Mouse (Mus musculus): ENCODE results near the gene Zfp358. TPM values are rescaled to one million over a fixed set of nuclear protein-coding genes. Genes with fewer than 3 reads are reported as not detected.
A peak's percentile ranks its signal among the peaks of the same experiment; 100 is the strongest.

Zfp358 gene
- polyA plus RNA-seq, 1 experiment from 2014 or later = 18.1 TPM

- no peak overlapping the region for H3K9ac ChIP-seq (ENCODE audit: low read depth, low read length)
- no peak overlapping the region for H3K4me2 ChIP-seq (replicated peaks; ENCODE audit: low read depth)
- peaks cover 6% of the 10 kb centered on the region; the same call in 1 of the 2 replicates for H3K27me3 ChIP-seq (replicated peaks; ENCODE audit: control insufficient read depth, insufficient read depth, low read length)
- ATAC-seq = no peak
- WGBS = 64% methylated on average over 4 of the region's 4 CpGs
- no peak overlapping the region for H3K4me3 ChIP-seq (ENCODE audit: low read depth, low read length)
- H3K36me3 ChIP-seq (ENCODE audit: control insufficient read depth, insufficient read depth) = no peaks in the 10 kb centered on the region
- no peak for TF ChIP-seq CTCF (IDR thresholded peaks at IDR 0.05; ENCODE audit: low read depth)
- no peak overlapping the region for H3K27ac ChIP-seq (ENCODE audit: low read depth, low read length)
- no peaks in the 10 kb centered on the region for H3K4me1 ChIP-seq (replicated peaks; ENCODE audit: control insufficient read depth, insufficient read depth, low read length)
- H3K9me3 ChIP-seq (ENCODE audit: control insufficient read depth) = no peaks in the 10 kb centered on the region
These were observed 12.6 kb upstream of the Zfp358 start for GRCm38 (mm10) chr8:3480221-3480785.

GRCm38 (mm10) chr8:3481605-3482004 lies 11.3 kb upstream of the Zfp358 start:
- TF ChIP-seq CTCF (IDR thresholded peaks at IDR 0.05; ENCODE audit: low read depth) = no peak
- WGBS = 60% methylated on average over 5 of the region's 5 CpGs
- Histone ChIP-seq H3K9ac (ENCODE audit: low read depth, low read length) (no peak overlapping the region), H3K27me3 (replicated peaks; ENCODE audit: control insufficient read depth, insufficient read depth, low read length) (no peaks in the 10 kb centered on the region), H3K4me1 (replicated peaks; ENCODE audit: control insufficient read depth, insufficient read depth, low read length) (no peaks in the 10 kb centered on the region), H3K27ac (ENCODE audit: low read depth, low read length) (no peak overlapping the region), H3K4me2 (replicated peaks; ENCODE audit: low read depth) (no peak overlapping the region), H3K36me3 (ENCODE audit: control insufficient read depth, insufficient read depth) (no peaks in the 10 kb centered on the region), H3K9me3 (ENCODE audit: control insufficient read depth) (no peaks in the 10 kb centered on the region), H3K4me3 (ENCODE audit: low read depth, low read length) (no peak overlapping the region)
- peak; percentile 28; the same call in 1 of the 2 replicates for ATAC-seq

- TF ChIP-seq CTCF (IDR thresholded peaks at IDR 0.05; ENCODE audit: low read depth) = no peak
- Histone ChIP-seq H3K27ac (ENCODE audit: low read depth, low read length) (no peak overlapping the region), H3K4me3 (ENCODE audit: low read depth, low read length) (no peak overlapping the region), H3K27me3 (replicated peaks; ENCODE audit: control insufficient read depth, insufficient read depth, low read length) (no peaks in the 10 kb centered on the region), H3K4me1 (replicated peaks; ENCODE audit: control insufficient read depth, insufficient read depth, low read length) (no peaks in the 10 kb centered on the region), H3K9ac (ENCODE audit: low read depth, low read length) (no peak overlapping the region), H3K9me3 (ENCODE audit: control insufficient read depth) (no peaks in the 10 kb centered on the region), H3K36me3 (ENCODE audit: control insufficient read depth, insufficient read depth) (no peaks in the 10 kb centered on the region), H3K4me2 (replicated peaks; ENCODE audit: low read depth) (no peak overlapping the region)
- ATAC-seq = no peak
- WGBS = 80% methylated on average over 22 of the region's 22 CpGs
These were observed 10.6 kb upstream of the Zfp358 start for GRCm38 (mm10) chr8:3482240-3482740.

GRCm38 (mm10) chr8:3483546-3483945 lies 9.4 kb upstream of the Zfp358 start:
- Histone ChIP-seq H3K9ac (ENCODE audit: low read depth, low read length) (no peak overlapping the region), H3K4me3 (ENCODE audit: low read depth, low read length) (no peak overlapping the region), H3K9me3 (ENCODE audit: control insufficient read depth) (no peaks in the 10 kb centered on the region), H3K27me3 (replicated peaks; ENCODE audit: control insufficient read depth, insufficient read depth, low read length) (no peaks in the 10 kb centered on the region), H3K36me3 (ENCODE audit: control insufficient read depth, insufficient read depth) (no peaks in the 10 kb centered on the region), H3K4me2 (replicated peaks; ENCODE audit: low read depth) (no peak overlapping the region), H3K4me1 (replicated peaks; ENCODE audit: control insufficient read depth, insufficient read depth, low read length) (no peaks in the 10 kb centered on the region), H3K27ac (ENCODE audit: low read depth, low read length) (no peak overlapping the region)
- ATAC-seq = no peak
- 81% methylated on average over 7 of the region's 7 CpGs for WGBS
- no peak for TF ChIP-seq CTCF (IDR thresholded peaks at IDR 0.05; ENCODE audit: low read depth)

- no peak for ATAC-seq
These were observed 7.7 kb upstream of the Zfp358 start for GRCm38 (mm10) chr8:3485192-3485591.

GRCm38 (mm10) chr8:3493845-3494208 lies 889 bp downstream of the Zfp358 start:
- no peak for ATAC-seq

More at GRCm38 (mm10) chr8:3485192-3485591, 7.7 kb upstream of the Zfp358 start:
- Histone ChIP-seq H3K4me1 (replicated peaks; ENCODE audit: control insufficient read depth, insufficient read depth, low read length) (no peaks in the 10 kb centered on the region), H3K4me3 (ENCODE audit: low read depth, low read length) (no peak overlapping the region), H3K36me3 (ENCODE audit: control insufficient read depth, insufficient read depth) (no peaks in the 10 kb centered on the region), H3K9ac (ENCODE audit: low read depth, low read length) (no peak overlapping the region), H3K9me3 (ENCODE audit: control insufficient read depth) (no peaks in the 10 kb centered on the region), H3K27ac (ENCODE audit: low read depth, low read length) (no peak overlapping the region), H3K27me3 (replicated peaks; ENCODE audit: control insufficient read depth, insufficient read depth, low read length) (no peaks in the 10 kb centered on the region), H3K4me2 (replicated peaks; ENCODE audit: low read depth) (no peak overlapping the region)
- TF ChIP-seq CTCF (IDR thresholded peaks at IDR 0.05; ENCODE audit: low read depth) = no peak
- 32% methylated on average over 5 of the region's 5 CpGs for WGBS

More at GRCm38 (mm10) chr8:3493845-3494208, 889 bp downstream of the Zfp358 start:
- Histone ChIP-seq H3K36me3 (ENCODE audit: control insufficient read depth, insufficient read depth) (peaks cover 18% of the 10 kb centered on the region), H3K27ac (ENCODE audit: low read depth, low read length) (no peak overlapping the region), H3K4me1 (replicated peaks; ENCODE audit: control insufficient read depth, insufficient read depth, low read length) (peaks cover 4% of the 10 kb centered on the region; the same call in 1 of the 2 replicates), H3K4me2 (replicated peaks; ENCODE audit: low read depth) (peak overlapping the region; percentile 86), H3K9ac (ENCODE audit: low read depth, low read length) (peak overlapping the region; percentile 97; the same call in 1 of the 2 replicates), H3K4me3 (ENCODE audit: low read depth, low read length) (peak overlapping the region; percentile 96), H3K9me3 (ENCODE audit: control insufficient read depth) (no peaks in the 10 kb centered on the region), H3K27me3 (replicated peaks; ENCODE audit: control insufficient read depth, insufficient read depth, low read length) (no peaks in the 10 kb centered on the region)
- TF ChIP-seq CTCF (IDR thresholded peaks at IDR 0.05; ENCODE audit: low read depth) = no peak
- 24% methylated on average over 6 of the region's 6 CpGs for WGBS
